Mouse (Mus musculus) cerebellum, adult 2 months (tissue): ENCODE measurements around the gene Ssu2.

Experiments
- CTCF ChIP-seq: fragments of 200-500 bp; IDR thresholded peaks from 2 replicates; pipeline ENCODE4 v1.5.1; 2011; ENCODE audit warnings: low read depth, mild to moderate bottlenecking, control low read depth, low read length, moderate library complexity, borderline replicate concordance; ENCODE audit not compliant: insufficient read depth
- POLR2A ChIP-seq: fragments of 200-500 bp; IDR thresholded peaks from 2 replicates; pipeline ENCODE4 v1.6.1; 2011; ENCODE audit warnings: low read length, control low read depth, borderline replicate concordance; ENCODE audit not compliant: insufficient read depth

GRCm38 (mm10) chr6:112333930-112334329, 53.9 kb downstream of the Ssu2 start:
- no peak for TF ChIP-seq POLR2A
- no peak for TF ChIP-seq CTCF
